Mouse (Mus musculus) erythroblast, embryonic 14.5 days (primary cell): ENCODE results near the gene Pitpnm2. TPM values are rescaled to one million over a fixed set of nuclear protein-coding genes. Genes with fewer than 3 reads are reported as not detected.

Source experiments
- H3K27me3 ChIP-seq: 2 replicates; pipeline ENCODE4 v1.6.1; 2012; ENCODE audit warnings: inconsistent platforms; ENCODE audit not compliant: control insufficient read depth
- H3K36me3 ChIP-seq: 2 replicates; pipeline ENCODE4 v1.6.1; 2012; ENCODE audit warnings: mild to moderate bottlenecking, inconsistent platforms; ENCODE audit not compliant: control insufficient read depth
- H3K4me1 ChIP-seq: 2 replicates; pipeline ENCODE4 v1.6.1; 2012; ENCODE audit warnings: inconsistent platforms; ENCODE audit not compliant: control insufficient read depth
- H3K4me3 ChIP-seq: replicated peaks from 2 replicates; pipeline ENCODE3; 2012; ENCODE audit warnings: moderate library complexity, mild to moderate bottlenecking, inconsistent platforms
- H3K9me3 ChIP-seq: 2 replicates; pipeline ENCODE4 v1.6.1; 2012; ENCODE audit warnings: low read length, inconsistent platforms, mixed read lengths; ENCODE audit not compliant: control insufficient read depth
- GATA1 ChIP-seq: IDR thresholded peaks from 2 replicates; pipeline ENCODE4 v1.6.1; 2012; ENCODE audit warnings: low read length, inconsistent platforms, mixed read lengths
- TAL1 ChIP-seq: IDR thresholded peaks from 3 replicates; pipeline ENCODE4 v1.6.1; 2012; ENCODE audit warnings: low read length, inconsistent platforms, mixed read lengths
- polyA plus RNA-seq: library from polyadenylated mRNA; stranded (reverse); fragments of >175 nt; gene quantifications from 2 replicates; pipeline ENCODE4 v1.2.3, GENCODE M21; 2012

Pitpnm2 gene
- polyA plus RNA-seq, 1 experiment = 0.38 TPM

DNA sequence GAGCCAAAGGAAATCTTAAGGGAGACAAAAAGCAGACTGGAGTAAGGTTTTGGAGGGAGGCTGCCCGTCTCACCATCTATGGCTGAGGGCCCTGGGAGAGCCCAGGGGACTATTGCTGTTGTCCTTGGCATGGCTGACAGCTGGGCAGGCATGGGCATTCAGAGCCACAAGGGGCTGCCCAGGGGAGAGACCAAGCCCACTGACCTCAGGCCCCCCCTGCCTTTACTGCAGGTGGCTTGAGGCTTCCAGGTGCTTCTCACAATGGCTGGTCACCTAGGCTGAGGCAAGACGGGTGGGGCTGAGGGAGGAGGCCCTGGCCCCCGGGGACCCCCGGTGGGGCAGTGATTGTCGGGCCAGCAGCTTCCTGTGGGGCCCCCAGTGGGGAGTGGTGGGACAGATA lies 130.4 kb downstream of the Pitpnm2 start:
- peaks cover 78% of the 10 kb centered on the region for H3K36me3 ChIP-seq
- H3K4me1 ChIP-seq = peaks cover 46% of the 10 kb centered on the region
- no peaks in the 10 kb centered on the region for H3K27me3 ChIP-seq
- no peak overlapping the region for H3K4me3 ChIP-seq
- H3K9me3 ChIP-seq = no peaks in the 10 kb centered on the region
- TF ChIP-seq GATA1 = no peak
- no peak for TF ChIP-seq TAL1

DNA sequence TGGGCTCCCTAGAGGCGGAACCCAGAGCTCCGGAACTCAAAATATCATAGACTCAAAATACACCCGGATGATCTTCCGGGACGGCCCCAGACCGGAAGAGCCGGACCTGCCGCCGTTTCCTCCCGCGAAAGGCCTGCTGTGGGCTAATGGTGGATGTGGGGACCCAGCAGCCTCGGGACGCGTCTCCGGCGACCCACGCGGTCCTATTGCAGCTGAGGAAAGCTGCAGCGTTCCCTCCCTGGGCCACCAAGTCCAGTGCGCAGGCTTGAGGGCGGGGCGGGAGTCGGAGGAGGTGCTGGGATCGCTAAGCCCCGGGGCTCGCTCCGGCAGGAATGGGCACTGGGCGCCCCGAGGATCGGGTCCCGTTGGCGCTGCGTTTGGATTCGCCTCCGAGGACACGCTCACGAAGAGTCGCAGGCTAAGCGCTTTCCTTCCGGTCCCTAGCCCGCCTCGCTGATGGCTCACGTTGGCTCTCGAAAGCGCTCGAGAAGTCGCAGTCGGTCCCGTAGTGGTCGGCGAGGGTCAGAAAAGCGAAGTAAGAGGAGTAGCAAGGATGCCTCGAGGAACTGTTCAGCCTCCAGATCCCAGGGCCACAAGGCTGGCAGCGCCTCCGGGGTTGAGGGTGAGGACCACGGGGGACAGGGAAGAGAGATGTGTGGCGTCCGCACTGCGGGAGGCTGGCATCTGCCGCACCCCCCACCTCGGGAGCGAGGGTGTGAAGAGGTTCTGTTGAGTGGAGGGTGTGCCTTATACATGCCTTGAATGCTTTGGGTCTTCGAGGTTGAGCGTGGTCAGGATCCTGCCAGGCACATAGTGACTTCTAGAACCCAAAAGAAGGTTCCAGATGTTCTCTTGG lies 133.3 kb downstream of the Pitpnm2 start, which contains the start of gene Arl6ip4:
Arl6ip4 (plus strand) TSS at position 100 of the 856 bp plus-strand sequence.
- H3K4me1 ChIP-seq = peaks cover 73% of the 10 kb centered on the region
- H3K4me3 ChIP-seq = peak within 1 kb of the TSS; percentile 84
- H3K27me3 ChIP-seq = no peaks in the 10 kb centered on the region
- TF ChIP-seq GATA1 = no peak
- TF ChIP-seq TAL1 = no peak
- no peaks in the 10 kb centered on the region for H3K9me3 ChIP-seq
- peaks cover 60% of the 10 kb centered on the region for H3K36me3 ChIP-seq

DNA sequence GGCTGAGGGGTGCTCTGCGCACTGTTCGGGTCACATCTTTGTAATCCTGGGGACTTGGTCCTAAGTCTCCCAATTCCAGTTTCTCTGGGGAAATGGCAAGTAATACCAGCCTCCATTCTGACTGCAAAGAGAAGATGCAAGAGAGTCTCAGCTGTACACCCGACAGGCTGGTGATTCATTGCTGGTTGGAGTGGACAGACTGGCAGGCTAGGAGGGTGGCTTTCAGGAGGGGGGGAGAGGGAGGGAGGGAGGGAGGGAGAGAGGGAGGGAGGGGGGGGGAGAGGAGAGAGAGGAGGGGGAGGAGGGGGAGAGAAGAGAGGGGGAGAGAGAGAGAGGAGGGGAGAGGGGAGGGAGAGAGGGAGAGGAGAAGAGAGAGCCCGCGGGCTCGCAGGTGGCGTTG lies 134.0 kb downstream of the Pitpnm2 start:
- Histone ChIP-seq H3K36me3 (peaks cover 53% of the 10 kb centered on the region), H3K4me3 (peak overlapping the region; percentile 84), H3K27me3 (no peaks in the 10 kb centered on the region), H3K9me3 (peaks cover 3% of the 10 kb centered on the region), H3K4me1 (peaks cover 78% of the 10 kb centered on the region)
- TF ChIP-seq TAL1 (no peak), GATA1 (no peak)

DNA sequence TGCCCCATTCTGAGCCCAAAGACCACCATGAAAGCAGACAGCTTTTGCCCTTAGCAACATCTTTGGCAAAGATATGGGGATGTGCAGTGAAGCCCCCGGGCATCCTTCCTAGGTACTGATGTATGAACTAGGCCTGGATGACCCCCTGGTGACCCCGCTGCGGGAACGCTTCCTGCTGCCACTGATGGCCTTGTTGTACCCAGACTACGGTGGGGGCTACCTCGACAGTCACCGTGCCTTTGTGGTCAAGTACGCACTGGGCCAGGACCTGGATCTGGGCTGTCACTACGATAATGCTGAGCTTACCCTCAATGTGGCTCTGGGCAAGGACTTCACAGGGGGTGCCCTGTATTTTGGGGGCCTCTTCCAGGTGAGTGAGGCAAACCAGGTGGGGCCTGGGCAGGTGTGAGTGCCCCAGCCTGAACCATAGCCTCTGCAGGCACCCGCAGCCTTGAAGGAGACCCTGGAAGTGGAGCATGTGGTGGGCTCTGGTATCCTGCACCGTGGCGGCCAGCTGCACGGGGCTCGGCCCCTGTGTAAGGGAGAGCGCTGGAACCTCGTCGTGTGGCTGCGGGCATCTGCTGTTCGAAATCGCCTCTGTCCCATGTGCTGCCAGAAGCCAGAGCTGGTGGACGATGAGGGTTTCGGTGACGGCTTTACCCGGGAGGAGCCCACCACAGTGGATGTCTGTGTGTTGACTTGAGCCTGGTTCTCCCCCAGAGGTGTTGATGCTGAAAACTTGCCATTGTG lies 135.1 kb downstream of the Pitpnm2 start:
- H3K36me3 ChIP-seq = peaks cover 44% of the 10 kb centered on the region
- H3K27me3 ChIP-seq = no peaks in the 10 kb centered on the region
- peaks cover 3% of the 10 kb centered on the region for H3K9me3 ChIP-seq
- H3K4me1 ChIP-seq = peaks cover 75% of the 10 kb centered on the region
- H3K4me3 ChIP-seq = peak overlapping the region; percentile 5
- TF ChIP-seq GATA1 = no peak
- TF ChIP-seq TAL1 = no peak

DNA sequence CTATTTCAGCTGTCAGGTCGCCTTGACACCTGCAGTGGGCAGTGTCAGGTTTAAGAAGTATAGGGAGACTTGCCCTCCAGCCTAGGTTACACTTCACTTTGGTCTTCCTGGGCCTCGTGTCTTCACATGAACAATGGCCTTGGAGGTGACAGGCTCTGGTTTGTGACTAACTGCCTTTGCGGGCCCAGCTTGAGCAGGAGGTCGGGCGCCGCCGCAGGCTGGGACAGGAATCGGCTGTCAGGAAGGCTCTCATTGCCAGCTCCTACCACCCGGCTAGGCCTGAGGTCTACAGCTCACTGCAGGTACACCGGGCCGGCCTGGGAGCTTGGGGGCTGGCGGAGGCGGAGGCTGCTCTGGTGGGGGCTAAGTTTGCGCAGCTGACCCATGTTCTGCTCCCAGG lies 136.5 kb downstream of the Pitpnm2 start:
- Histone ChIP-seq H3K4me1 (peaks cover 68% of the 10 kb centered on the region), H3K4me3 (peak overlapping the region; percentile 87), H3K36me3 (peaks cover 30% of the 10 kb centered on the region), H3K27me3 (no peaks in the 10 kb centered on the region), H3K9me3 (peaks cover 3% of the 10 kb centered on the region)
- no peak for TF ChIP-seq TAL1
- TF ChIP-seq GATA1 = no peak

DNA sequence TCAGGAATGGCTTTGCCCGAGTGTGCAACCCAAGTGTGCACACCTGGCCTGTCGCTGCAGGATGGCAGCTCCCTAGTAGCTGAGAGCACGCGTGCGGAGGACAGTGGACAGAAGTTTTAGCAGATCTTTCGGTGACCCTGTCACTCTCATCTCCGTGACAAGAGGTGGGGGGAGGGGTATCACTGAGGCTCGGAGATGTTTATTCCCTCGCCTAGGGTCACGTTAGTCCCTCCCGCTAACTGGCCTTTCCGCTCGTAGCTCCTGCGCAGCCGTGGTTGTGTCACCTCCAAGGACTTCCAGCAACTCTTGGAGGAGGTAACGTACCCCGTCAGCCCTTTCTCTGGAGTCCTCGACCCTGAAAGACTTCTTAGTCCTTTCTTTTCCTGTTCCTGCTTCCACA lies 137.0 kb downstream of the Pitpnm2 start:
- H3K9me3 ChIP-seq = peaks cover 3% of the 10 kb centered on the region
- TF ChIP-seq TAL1 = no peak
- TF ChIP-seq GATA1 = no peak
- no peaks in the 10 kb centered on the region for H3K27me3 ChIP-seq
- H3K36me3 ChIP-seq = peaks cover 25% of the 10 kb centered on the region
- peak overlapping the region; percentile 87 for H3K4me3 ChIP-seq
- H3K4me1 ChIP-seq = peaks cover 64% of the 10 kb centered on the region

DNA sequence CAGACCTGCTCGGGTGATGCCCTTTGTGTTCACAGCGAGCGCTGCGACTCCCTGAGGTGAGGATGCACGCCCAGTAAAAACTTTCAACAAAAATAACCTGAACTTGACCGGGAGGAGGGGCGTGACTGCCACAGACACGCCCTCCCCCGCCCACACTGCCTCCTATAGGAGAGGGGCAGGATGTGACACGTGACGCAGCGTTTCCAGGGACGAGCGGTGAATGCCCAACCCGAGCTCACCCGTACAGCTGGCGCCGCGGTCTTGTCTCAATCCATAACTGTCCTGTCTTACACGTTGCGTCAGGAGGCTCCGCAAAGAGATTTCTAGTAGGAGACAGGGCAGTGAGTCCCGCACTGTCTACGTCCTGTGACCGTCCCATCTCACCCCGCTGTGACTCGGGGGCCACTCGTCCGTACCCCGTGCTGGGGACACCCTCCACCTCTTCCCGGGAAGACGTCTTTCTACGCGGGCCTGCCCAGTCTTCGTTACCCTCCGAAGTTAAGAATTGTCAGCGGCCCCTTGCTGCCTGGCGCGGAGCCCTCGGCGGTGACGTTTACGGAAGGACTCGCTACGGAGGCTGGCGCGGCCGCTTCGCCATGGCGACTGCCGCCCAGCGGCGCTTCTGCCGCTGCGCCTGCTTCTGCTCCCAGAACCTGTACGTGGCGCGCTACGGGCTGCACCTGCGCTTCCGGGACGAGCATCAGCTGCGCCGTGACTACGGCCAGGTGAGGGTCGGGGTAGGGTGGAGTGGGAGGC lies 137.6 kb downstream of the Pitpnm2 start, which contains the start of gene Ogfod2:
Ogfod2 (plus strand) TSS at position 556 of the 756 bp plus-strand sequence.
- peaks cover 18% of the 10 kb centered on the region for H3K36me3 ChIP-seq
- H3K27me3 ChIP-seq = no peaks in the 10 kb centered on the region
- TF ChIP-seq GATA1 (no peak), TAL1 (no peak)
- peaks cover 58% of the 10 kb centered on the region for H3K4me1 ChIP-seq
- peak within 1 kb of the TSS; percentile 87 for H3K4me3 ChIP-seq
- peaks cover 3% of the 10 kb centered on the region for H3K9me3 ChIP-seq

DNA sequence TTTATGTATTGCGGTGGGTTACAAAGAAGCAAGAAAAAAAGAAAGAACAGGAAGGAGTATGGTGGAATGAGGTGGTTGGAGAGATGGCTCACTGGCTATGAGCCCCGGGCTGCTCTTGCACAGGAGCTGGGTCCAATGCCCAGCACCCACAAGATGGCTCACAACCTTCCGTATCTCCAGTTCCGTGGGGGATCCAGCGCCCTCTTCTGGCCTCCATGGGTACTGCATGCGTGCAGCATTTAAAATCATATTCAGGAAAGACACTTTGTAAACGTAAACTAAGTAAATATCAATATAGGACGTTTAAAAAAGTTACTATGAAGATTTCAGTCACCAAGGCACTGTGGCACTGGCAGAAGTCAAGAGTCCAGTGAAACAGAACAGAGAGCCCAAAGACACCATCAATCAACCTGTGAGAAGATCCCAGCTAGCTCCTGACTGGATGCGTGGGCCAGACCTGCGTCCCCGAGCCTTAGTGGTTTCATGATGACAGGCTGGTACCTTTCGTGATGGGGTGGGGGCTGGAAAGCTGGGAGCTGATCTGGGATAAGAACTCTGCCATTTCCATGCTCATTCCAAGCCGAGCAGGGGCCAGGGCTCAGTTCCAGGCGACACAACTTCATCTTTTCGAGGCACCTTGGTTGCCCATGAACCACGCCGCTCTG lies 138.4 kb downstream of the Pitpnm2 start:
- H3K27me3 ChIP-seq = no peaks in the 10 kb centered on the region
- peaks cover 51% of the 10 kb centered on the region for H3K4me1 ChIP-seq
- TF ChIP-seq TAL1 (no peak), GATA1 (peak; percentile 31; the same call in 1 of the 2 replicates)
- H3K36me3 ChIP-seq = peaks cover 16% of the 10 kb centered on the region
- H3K9me3 ChIP-seq = peaks cover 3% of the 10 kb centered on the region
- peak overlapping the region; percentile 87 for H3K4me3 ChIP-seq
